Mouse (Mus musculus) testis, postnatal 14 days (tissue): ENCODE results near the gene Kif16b.

Experiments used
- DNase-seq: peaks from one replicate; pipeline ENCODE4 v3.0.0; 2021; ENCODE audit warnings: low spot score

The Kif16b gene

DNA sequence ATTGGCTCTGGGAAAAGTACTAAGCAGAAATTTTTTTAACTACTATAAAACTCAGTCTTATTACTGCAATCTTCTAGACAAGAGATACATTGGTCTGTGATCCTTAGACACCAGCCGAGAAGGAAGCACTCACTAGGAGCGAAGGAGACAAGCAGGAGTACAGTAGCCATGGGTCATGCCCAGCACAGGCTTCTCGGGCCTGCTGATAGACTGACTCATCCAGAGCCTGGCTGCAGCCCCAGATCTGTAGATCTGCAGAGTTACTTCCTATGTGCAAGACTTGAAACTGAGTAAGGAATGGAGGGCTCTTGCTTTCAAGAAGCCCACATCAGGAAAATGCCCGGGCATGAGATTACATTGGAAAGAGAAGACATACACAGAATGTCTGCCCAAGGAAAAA, 169.0 kb downstream of the Kif16b start:
- DNase-seq = no peak

DNA sequence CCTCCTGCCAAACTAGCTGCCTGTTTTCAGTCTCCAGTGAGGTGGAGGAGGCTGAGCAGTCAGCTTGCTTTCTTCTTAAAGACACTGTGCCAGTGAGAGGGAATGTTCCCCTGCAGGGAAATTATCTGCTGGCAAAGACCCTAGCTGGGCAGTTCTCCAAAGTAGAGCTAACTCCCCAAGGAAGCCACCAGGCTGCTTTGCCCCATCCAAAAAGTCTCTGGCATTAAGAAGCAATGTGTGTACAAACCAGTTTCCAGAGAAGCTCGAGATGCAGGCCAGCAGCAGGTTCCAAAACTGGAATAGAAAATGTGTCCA, 169.6 kb downstream of the Kif16b start:
- peak; percentile 39 for DNase-seq

DNA sequence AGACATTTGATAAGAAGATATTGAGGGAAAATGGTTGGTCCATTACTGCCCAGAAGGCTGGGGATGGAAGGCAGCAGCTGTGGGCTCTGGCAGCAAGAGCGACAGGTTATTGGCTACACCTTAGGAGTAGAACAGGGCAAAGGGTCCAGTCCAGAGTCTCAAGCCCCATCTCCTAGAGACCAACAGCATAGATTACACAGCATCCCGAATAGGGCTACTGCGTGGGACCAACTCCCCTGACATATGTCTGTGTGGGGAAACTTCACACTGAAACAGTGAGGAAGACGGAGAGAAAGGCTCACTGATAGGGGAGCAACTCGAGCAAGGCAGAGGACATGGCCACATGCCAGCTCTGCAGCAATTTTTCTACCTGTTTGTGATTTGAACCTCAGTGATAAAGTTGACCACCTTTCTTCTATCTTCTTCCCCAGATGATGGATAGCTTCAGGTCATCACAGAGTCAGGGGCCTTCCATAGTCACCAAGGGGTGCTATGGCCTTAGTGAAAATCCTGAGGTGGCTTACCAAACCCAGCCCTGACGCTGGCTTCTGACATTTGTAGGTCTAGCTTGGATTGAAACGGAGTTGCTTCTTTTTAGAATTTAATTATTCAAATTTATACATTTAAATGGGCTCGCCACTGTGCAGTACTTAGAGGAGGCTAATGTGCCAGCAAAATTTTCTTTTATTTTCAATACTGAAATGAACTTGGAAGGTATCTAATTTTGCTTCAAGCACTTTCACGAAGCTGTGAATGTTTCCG, 170.1 kb downstream of the Kif16b start:
- no peak for DNase-seq

DNA sequence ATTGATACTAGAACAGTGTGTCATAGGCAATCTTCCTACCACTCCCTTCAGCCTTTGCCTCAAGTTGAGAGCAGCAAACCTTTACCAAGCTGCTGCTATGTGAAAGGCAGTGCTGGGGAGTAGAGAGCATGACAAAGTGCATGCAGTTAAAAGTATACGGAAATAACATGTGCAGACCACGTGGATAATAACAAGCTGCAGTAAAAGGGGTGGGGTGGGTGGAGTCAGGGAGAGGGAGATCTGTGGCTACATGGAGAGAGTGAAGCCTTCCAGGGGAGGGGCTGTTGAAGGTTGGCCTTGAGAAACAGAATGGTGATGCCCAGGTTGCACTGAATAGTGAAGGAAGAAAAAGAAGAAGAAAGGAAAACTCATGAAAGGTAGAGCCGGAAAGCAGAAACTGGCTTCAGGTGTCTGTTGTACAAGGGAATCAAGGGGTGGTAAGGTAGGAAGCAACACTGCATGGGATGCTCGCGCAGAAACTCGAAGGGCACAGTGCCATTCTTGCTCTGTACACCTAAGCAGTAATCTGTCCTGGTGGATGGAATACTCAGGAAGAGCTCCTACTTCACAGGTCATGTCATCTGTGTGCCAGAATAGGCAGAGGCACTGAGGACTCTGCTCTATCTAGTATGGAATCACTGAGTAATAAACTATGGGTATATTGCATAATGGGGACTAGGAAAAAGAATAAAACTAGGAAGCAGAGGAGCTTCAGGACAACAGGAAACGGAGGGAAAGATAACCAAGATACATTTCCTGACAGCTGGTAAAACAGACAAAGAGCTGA, 176.9 kb downstream of the Kif16b start:
- no peak for DNase-seq

DNA sequence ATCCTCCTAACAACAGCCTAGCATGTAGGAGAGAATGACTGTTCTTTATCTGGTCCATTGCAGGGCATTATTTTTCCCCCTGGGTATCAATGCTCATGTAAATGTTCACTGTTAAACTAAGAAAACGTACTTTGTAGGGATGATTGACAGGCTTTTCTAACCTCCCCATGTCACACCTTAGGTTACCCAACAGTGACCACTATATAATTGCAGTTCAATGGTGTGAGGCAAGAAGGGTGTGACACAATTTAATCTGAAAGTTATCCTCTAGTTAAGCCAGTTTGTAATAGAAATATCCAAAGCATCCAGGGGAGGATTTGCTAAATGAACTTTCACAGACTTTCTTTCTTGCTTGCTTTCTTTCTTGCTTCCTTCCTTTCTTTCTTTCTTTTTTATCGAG, 181.2 kb downstream of the Kif16b start:
- DNase-seq = no peak

DNA sequence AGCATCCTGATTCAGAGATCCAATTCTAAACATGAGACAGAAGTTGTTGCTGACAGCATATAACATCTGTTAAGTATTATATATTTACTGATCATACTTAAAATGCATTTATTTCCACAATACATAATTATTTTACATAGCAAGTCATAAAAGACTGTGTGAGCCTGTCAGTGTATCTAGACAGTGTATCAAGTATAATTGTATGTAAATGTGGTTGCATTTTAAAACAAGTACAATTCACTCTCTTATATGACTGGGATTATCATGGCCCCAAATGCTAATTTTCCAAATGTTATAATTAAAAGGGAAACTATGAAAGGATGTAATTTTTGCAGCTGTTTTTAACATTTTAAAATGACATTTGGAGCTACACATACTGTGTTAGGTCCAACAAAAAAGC, 182.3 kb downstream of the Kif16b start:
- no peak for DNase-seq

DNA sequence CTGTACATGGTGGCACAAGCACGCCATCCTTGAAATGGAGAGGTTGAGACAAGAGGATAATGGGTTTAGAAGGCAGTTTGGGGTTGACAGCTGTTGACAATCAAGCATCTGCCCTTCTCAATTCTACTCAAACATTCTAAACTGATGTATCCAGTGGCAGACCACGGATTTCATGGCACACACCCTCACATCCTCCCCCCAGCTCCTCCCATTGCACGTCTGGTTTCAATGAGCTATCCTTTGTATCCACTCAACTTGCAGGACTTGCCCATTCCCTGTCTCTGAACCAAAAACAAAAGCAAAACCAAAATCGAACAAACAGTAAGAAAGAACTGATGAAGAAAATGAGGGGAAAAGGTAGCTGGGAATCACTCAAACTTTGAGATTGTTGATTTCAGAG, 183.7 kb downstream of the Kif16b start:
- DNase-seq = no peak

DNA sequence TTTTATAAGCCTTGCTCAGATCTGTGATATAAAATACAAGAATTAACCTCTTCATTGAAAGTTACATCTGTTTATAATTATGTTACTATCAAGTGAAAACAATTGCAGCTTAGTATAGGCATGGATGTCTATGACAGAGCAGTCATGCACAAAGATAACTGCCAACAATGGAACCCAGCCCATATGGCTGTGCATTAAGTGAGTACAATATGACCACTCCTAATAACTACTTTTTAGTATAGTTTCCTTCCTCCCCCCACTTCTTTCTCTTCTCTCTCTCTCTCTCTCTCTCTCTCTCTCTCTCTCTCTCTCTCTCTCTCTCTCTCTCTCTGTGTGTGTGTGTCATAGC, 185.4 kb downstream of the Kif16b start:
- no peak for DNase-seq

DNA sequence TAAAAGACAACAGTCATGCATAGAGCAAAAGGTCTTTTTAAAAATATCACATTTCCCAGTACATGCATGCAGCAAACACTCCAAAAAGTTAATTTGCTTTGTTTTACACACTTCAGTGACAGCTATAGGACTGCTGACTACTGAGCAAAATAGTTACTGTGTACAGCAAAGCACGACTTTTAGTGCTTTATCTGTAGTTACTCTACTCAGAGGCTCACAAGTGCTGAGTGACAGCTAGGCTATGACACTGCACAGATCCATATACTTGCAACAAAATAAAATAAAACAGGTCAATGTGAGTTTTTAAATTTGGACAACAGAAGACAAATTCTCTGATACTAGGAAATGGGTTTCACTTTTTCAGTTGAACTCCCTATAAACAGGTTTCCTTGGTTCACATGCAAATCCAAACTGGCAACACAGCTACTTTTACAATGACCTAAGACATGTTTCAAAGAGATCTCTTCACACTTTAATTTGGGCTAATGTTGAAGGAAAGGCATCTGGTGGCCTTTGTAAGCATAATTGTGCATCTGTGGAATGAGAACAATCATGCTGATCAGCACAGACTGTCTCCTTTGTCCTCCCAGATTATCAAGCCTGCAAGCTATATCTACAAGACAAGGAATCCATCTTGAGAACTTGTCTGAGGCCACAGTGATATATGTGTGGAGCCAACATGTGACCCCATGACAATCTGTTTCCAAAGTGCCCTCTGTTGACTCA, 186.0 kb downstream of the Kif16b start:
- no peak for DNase-seq

DNA sequence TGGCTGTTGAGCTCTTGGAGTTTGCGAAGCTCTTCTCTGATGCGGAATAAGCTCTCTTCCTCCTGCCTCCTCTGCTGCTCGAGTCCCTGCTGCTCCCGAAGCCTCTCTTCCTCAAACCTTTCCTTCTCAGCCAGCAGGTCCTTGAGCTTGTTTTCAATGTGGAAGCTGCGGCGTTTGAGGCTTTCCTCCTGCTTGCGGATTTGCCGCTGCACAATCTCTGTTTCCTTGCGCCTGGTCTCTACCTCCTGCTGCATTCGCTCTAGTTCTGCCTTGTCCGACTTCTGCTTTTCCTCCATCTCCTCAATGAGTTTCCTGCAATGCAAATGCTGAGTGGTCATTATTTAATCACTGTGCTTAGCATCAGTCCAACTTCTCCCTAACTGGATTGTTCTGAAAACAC, 188.6 kb downstream of the Kif16b start:
- no peak for DNase-seq

DNA sequence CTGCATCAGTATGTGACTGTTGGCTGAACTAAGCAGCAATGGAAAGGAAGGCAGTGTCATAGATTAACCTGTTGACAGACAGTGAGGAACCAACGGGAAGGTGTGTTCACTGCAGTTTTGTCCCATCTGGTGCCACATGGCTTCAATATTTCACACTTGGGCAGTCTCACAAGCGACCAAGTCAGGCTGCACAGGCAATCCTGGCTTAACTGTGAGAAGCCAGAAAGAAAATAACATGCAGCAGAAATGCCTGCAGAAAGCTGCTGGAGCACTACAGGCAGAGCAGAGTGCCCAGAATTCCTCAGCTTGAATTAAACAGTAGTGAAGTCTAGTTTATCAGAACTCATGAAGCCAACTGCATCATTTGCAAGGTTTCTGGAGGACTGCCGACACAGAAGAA, 192.0 kb downstream of the Kif16b start:
- DNase-seq = no peak

DNA sequence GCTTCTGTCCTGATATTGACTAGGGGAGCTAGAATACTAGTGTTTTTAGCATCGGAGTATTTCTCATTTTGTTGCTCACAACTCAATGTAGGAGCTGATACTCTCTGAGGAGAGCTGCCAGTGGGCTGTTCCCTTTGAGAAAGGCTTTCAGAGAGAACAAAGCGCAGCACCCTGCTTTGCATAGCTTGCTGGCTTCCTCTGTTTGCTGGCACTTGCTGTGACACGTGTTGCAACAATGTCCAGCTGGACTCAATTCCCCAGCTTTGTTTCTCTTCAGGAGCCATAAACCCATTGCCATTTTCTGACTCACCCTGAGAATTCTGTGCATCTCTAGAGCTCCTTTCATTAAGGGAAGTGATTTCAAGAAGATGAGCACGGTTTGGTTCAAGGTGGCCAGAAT, 200.6 kb downstream of the Kif16b start:
- DNase-seq = no peak

DNA sequence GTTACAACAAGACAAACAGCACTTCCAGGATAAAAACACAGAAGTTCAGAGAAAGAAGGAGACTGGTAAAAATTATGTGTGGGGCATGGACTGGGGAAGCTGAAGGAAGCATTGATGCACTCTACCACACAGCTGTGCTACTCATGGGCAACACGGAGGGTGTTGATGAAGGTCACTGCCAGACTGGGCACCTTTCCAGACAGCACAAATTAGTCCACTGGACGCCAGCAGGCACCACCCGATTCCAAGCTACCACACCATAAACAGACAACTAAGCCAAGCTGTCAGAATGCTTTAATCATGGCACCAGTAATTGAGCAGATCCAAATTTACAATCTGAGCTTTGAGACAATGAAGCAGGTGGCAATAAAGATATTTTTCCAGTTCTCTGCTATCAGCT, 202.7 kb downstream of the Kif16b start:
- no peak for DNase-seq

DNA sequence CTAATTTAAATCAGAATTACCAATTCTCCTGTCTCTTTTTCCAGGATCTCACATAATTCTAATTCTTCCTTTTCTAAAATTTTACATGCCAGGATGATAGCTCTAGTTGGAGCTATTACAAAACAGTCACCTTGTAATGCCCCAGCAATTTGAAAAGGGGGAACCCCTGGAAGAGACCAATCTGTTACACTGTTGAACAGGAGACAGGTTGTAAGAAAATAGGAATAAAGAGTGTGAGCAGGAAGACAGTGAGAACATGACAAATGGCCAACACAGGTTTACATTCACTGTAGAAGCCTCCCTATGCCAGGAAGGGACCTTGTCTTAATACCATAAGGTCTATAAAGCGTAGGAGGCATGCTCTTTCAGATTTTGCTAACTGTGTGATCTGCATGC, 206.4 kb downstream of the Kif16b start:
- no peak for DNase-seq

DNA sequence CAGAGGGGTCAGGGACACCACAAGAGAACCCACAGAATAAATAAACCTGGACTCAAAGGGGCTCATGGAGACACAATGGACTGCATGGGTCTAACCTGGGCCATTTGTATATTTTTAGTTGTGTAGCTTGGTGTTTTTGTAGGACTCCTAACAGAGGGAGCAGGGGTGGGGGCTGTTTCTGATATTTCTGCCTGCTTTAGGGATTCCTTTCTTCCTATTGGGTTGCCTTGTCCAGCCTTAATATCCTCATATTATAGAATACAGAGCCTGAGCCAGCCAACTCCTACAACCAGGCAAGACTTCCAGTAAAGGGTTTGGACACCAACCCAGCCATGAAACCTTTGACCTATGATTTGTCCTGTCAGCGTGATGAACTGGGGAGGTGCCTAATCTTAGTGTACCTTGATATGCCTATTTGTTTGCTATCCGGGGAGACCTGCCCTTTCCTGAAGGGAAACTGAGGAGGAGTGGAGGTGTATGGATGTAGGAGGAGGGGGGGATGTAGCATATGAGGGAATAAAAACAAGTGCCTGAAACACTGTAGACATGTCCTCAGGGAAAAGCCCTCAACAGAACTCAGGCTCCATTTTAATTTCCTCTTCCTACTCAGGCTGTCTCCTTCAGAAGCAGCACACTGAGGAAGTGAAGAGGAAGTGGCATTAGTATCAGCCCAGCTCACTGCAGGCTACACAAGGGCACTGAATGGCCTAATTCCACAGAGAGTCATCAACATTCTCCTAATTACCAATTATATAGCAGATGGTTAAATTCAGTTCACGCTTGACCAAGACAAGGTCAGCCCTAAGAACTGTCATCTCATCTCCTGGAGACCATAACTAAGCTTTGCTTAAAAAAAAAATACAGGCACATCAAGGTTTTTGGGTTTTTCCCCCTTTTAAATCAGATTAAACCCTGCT, 207.1 kb downstream of the Kif16b start:
- no peak for DNase-seq

DNA sequence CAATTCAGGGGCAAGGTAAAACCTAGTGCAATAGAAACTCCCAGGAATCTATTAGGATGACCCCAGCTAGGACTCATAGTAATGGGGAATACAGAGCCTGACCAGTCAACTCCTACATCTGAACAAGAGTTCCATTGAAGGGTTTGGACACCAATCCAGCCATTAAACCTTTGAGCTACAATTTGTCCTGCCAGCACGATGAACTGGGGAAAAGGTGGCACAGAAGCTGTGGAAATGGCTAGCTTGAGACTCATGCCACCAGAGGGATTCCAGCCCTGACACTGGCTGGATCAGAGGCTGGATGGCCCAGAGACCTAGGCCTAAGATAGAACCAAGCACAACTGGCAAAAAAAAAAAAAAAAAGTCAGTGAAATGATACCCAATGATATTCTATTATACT, 207.9 kb downstream of the Kif16b start:
- DNase-seq = no peak

DNA sequence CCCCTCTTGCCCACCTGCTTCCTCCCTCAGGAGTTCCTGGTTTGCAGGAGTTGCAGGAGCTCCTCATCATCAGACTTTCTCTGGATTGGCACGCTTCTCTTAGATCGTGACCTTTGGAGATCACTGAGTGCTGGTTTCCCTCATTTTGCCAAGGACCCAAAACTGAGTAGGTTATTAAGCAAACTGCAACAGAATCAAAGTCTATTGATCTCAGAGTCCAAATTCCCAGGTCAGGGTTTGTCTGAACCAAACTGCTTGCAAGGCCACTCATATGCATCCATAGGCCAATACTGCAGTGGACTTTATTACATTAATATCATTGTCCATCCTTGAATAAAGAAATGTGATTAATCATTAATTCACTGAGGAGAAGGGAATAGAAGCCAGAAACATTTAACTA, 211.8 kb downstream of the Kif16b start:
- no peak for DNase-seq

DNA sequence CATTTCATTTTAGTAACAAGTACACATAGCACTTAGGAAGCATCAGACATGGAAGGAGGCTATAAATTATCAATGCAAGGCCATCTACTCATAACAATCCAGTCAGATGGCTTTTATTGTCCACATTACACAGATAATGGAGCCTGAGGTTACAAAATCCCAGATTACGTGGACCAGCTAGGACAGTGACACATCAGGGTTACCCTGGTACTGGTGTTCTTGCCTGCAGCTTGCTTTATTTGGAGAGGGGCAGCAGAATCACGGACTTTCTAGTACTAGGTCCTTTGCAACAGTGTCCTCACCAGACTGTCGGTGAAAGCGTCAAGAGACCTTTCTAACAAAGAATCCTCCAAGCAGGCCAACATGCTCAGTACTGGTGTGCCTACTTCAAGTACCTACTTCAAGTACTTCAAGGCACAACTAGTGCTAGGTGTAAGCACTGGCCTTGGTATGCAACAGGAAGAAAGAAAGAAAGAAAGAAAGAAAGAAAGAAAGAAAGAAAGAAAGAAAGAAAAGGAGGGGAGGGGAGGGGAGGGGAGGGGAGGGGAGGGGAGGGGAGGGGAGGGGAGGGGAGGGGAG, 213.3 kb downstream of the Kif16b start:
- no peak for DNase-seq

DNA sequence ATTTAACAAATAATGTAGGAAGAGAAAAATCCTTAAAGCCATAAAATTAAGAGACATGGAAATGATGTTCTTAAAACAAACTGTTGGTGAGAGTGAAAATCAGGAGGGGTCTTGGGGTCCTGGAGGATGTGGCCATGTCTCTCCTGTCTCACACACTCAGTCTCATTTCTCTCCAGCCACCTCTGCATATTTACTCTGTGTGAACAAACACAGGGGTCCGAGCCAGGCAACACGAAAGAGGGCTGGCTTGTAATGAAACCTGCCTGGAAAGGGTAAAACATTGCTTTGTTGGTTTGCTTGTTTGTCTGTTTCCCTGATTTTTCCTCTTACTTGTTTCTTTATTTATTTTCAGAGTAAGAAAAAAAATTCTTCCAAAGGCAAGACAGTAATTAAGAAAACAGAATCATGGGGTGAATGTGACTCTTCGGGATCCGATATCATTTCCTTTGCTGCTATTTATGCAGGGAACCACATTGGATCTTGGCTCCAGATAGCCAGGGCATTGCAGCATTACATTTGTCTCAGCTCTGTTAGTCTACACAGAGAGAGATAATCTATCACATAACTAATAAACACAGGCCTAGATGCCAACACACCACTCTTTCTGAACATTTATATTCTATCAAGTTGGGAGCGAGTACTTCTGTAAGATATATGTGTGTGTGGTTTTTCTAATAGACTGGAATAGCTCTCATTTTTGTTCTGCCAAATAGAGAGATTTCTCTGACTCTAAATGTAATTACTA, 218.2 kb downstream of the Kif16b start:
- no peak for DNase-seq

DNA sequence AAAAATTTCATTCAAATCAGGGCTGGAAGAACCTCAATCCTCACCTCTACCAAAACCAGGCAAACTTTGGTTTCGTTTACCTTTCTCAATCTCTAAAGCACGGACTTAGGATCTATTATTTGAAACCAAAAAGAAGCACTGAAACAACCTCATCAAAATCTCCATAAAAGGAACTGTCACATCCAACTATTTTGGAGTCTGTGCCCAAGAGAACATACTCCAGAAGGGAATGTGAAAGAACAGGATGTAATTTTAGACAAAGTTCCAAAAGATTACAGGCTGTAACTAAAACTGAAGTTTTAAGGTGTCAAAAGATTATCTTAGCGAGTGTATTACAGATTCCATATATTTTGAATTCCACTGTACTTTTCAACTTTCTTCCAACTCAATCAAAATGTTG, 232.9 kb downstream of the Kif16b start:
- DNase-seq = no peak

DNA sequence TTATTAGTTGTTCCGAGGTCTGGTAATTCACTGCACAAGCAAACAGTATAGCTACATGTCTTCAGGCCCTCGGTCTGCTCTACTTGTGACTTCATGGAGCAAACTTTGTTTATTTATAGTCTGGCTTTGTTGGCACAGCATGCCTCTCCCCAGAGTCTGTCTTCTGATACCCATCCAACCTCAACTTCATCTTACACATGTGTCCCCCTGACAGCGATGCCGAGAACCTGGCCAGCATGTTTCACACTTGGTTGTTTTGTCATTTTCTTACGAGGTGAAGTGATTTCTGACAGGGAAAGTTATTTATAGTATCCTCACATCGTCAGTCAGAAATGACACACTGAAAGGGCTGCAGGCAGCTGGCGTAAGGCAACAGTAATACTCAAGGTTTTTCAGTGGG, 249.7 kb downstream of the Kif16b start:
- no peak for DNase-seq
